Mouse (Mus musculus): Measurements from ENCODE around the gene S1pr5. TPM values are rescaled to one million over a fixed set of nuclear protein-coding genes. Genes with fewer than 3 reads are reported as not detected.
"Not testable (repeated sequence)": the region's sequence is repeated elsewhere in the genome, so short reads cannot be mapped to it uniquely, and the experiment has no call there.

The S1pr5 gene
- polyA plus RNA-seq (2015; fragmentation: Nextera tagmentation; extraction: Ambion mirVana) = 4.5 and 5.0 TPM in 2 replicates

DNA sequence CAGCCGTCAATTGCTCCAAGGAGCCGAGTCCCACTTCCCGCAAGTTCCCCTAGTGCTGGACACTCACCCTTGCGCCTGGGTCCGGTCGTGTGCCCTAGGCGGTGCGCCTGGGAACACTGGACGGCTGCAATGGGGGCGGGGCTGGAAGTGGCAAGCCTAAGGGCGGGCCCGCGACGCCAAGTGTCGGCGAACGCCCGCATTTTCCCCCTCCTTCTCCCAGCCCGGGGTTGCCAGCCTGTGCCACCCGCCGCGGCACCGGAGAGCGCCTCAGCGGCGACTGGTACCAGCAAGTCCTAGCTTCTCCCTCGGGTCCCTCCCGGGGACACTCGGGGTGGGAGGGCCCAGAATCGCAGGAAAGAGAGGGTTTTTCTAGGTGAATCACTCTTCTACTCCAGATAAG is at the start of gene S1pr5:
Gene S1pr5, minus strand, starts transcription at position 118 of the 400 bp plus-strand sequence.
- WGBS = 2% methylated on average over 30 of the region's 30 CpGs
- peak within 1 kb of the TSS; percentile 50 for H3K4me2 ChIP-seq (replicated peaks)
- H3K36me3 ChIP-seq = no peaks in the 10 kb centered on the region
- no peak within 1 kb of the TSS for H3K27ac ChIP-seq (replicated peaks)
- no peaks in the 10 kb centered on the region for H3K9me3 ChIP-seq (replicated peaks)
- H3K9ac ChIP-seq = no peak within 1 kb of the TSS
- peaks cover 72% of the 10 kb centered on the region for H3K27me3 ChIP-seq
- no peak for ATAC-seq (ENCODE audit: insufficient number of reproducible peaks, low FRiP score, low TSS enrichment, low read depth)
- peak within 1 kb of the TSS; percentile 29 for H3K4me3 ChIP-seq (replicated peaks)
- H3K4me1 ChIP-seq = peaks cover 35% of the 10 kb centered on the region

DNA sequence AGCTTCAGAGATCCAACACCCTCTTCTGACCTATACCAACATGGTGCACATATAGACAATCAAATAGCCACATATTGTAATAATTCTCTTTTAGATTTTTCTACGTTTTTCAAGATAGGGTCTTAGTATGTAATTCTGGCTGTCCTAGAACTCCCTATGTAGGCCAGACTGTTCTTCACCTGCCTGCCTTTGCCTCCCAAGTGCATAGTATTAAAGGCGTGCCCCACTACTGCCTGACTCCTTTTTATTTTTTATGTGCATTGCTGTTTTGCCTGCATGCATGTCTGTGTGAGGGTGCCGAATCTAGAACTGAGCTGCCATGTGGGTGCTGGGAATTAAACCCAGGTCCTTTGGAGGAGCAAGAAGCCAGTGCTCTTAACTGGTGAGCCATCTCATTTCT is 44.0 kb upstream of the S1pr5 start:
- Histone ChIP-seq H3K27ac (replicated peaks) (no peak overlapping the region), H3K4me2 (replicated peaks) (peak overlapping the region; percentile 76; the same call in 1 of the 2 replicates), H3K36me3 (peaks cover 2% of the 10 kb centered on the region; the same call in 1 of the 2 replicates), H3K4me1 (peaks cover 23% of the 10 kb centered on the region), H3K9me3 (replicated peaks) (no peaks in the 10 kb centered on the region), H3K9ac (no peak overlapping the region), H3K4me3 (replicated peaks) (no peak overlapping the region), H3K27me3 (no peaks in the 10 kb centered on the region)
- no peak for ATAC-seq (ENCODE audit: insufficient number of reproducible peaks, low FRiP score, low TSS enrichment, low read depth)
- 82% methylated on average over 3 of the region's 3 CpGs for WGBS

DNA sequence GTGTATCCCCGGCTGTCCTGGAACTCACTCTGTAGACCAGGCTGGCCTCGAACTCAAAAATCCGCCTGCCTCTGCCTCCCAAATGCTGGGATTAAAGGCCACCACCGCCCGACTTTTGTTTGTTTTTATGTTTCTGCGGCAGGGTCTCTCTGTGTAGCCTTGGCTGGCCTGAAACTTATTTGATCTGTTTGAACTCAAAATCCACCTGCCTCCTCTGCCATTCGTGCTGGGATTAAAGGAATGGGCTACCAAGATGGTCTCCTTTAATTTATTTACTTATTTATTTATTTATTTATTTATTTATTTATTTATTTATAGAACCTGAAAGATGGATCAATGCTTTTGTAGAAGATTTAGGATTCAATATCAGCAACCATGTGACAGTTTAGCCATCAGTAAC is 43.6 kb upstream of the S1pr5 start:
- H3K9me3 ChIP-seq (replicated peaks); H3K27me3 ChIP-seq; ATAC-seq (ENCODE audit: insufficient number of reproducible peaks, low FRiP score, low TSS enrichment, low read depth); H3K9ac ChIP-seq; H3K36me3 ChIP-seq: not testable (repeated sequence)
- WGBS = 11% methylated on average over 7 of the region's 7 CpGs
- peak overlapping the region; percentile 84 for H3K27ac ChIP-seq (replicated peaks)
- peak overlapping the region; percentile 76 for H3K4me2 ChIP-seq (replicated peaks)
- peaks cover 27% of the 10 kb centered on the region for H3K4me1 ChIP-seq
- H3K4me3 ChIP-seq (replicated peaks) = peak overlapping the region; percentile 80

DNA sequence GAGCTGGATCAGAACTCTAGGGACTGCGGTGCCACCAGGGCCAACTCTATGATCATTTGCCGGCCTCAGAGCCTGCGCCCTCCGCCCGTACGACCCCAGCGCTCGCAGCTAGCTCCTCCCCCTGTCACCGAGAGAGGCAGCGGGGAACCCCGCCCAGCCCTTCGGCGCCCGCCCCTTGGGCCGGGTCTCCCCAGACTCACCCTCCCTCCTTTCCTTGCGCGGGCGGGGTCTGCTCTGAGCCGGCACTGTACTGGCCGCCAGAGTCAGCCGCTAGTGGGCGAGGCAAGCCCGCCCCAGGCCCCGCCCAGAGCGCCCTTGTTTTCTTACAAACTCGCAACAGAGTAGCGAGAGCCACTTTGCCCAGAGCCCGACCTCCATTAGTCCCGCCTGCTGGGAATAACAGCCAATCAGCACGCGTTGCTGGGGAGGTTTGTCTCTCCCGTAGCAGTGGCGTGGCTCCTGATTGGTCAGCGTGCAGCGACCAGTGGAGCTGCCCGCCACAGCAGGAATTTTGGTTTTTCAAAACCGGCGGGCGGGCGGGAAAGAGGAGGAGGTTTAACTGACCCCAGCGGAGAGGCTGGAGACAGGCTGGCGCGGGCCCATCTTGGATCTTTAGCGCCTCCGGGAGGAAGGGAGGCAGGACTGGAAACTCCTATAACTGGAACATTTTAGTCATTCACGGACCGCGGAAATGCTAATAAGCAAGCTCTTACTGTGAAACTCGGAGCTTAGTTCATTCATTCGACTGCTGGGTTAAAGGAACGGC is 43.0 kb upstream of the S1pr5 start, which contains the start of gene Cdkn2d:
Gene Cdkn2d, minus strand, starts transcription at position 386 of the 766 bp plus-strand sequence.
- H3K4me2 ChIP-seq (replicated peaks) = peak within 1 kb of the TSS; percentile 76
- H3K36me3 ChIP-seq = peaks cover 2% of the 10 kb centered on the region; the same call in 1 of the 2 replicates
- peak within 1 kb of the TSS; percentile 80 for H3K4me3 ChIP-seq (replicated peaks)
- H3K9ac ChIP-seq = peak within 1 kb of the TSS; percentile 66
- no peaks in the 10 kb centered on the region for H3K9me3 ChIP-seq (replicated peaks)
- ATAC-seq (ENCODE audit: insufficient number of reproducible peaks, low FRiP score, low TSS enrichment, low read depth) = peak; percentile 97
- H3K27ac ChIP-seq (replicated peaks) = peak within 1 kb of the TSS; percentile 84
- under 1% methylated on average over 50 of the region's 51 CpGs for WGBS
- H3K27me3 ChIP-seq = no peaks in the 10 kb centered on the region
- H3K4me1 ChIP-seq = peaks cover 33% of the 10 kb centered on the region

DNA sequence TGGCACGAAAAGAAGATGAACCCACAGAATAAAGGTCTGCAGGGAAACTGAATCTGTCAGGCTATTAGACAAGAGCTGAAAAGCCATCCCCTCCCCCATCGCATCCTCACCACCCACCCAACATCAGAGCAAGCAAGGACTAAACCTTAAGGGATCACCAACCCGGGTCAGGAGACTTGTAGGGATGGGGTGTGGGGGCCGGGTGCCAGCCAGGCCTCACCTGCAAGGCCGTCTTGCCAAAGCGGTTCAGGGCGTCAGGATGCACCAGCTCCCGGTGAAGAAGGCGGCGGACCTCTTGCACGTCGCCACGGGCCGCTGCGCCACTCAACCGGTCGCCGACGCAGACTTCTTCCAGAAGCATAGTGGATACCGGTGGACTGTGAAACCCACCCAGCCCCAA is 42.3 kb upstream of the S1pr5 start:
- no peak for ATAC-seq (ENCODE audit: insufficient number of reproducible peaks, low FRiP score, low TSS enrichment, low read depth)
- WGBS = under 1% methylated on average over 20 of the region's 20 CpGs
- H3K36me3 ChIP-seq = peaks cover 4% of the 10 kb centered on the region
- peak overlapping the region; percentile 80 for H3K4me3 ChIP-seq (replicated peaks)
- no peaks in the 10 kb centered on the region for H3K9me3 ChIP-seq (replicated peaks)
- H3K27ac ChIP-seq (replicated peaks) = peak overlapping the region; percentile 84
- peak overlapping the region; percentile 66 for H3K9ac ChIP-seq
- H3K4me1 ChIP-seq = peaks cover 34% of the 10 kb centered on the region
- H3K27me3 ChIP-seq = no peaks in the 10 kb centered on the region
- H3K4me2 ChIP-seq (replicated peaks) = peak overlapping the region; percentile 76

DNA sequence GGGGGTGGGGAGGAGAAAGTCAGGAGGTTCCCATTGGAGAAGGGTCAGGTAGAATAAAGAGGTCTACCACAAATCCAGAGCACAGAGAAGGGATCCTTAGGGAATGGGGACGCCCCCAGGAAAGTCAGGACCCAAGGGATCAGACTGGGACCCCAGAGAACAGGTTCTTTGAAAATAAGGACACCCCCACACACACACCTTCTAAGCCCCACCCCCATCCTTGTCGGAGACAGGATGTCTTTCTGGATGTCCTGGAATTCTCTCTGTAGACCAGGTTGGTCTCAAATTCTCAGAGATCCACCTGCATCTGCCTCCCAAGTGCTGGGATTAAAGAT is 41.1 kb upstream of the S1pr5 start:
- no peak overlapping the region for H3K9ac ChIP-seq
- H3K4me2 ChIP-seq (replicated peaks) = peak overlapping the region; percentile 76
- H3K27ac ChIP-seq (replicated peaks) = peak overlapping the region; percentile 94; the same call in 1 of the 2 replicates
- no peak for ATAC-seq (ENCODE audit: insufficient number of reproducible peaks, low FRiP score, low TSS enrichment, low read depth)
- peaks cover 37% of the 10 kb centered on the region for H3K4me1 ChIP-seq
- no peaks in the 10 kb centered on the region for H3K9me3 ChIP-seq (replicated peaks)
- WGBS = 84% methylated on average over 2 of the region's 2 CpGs
- H3K27me3 ChIP-seq = no peaks in the 10 kb centered on the region
- peak overlapping the region; percentile 80 for H3K4me3 ChIP-seq (replicated peaks)
- peaks cover 16% of the 10 kb centered on the region for H3K36me3 ChIP-seq

DNA sequence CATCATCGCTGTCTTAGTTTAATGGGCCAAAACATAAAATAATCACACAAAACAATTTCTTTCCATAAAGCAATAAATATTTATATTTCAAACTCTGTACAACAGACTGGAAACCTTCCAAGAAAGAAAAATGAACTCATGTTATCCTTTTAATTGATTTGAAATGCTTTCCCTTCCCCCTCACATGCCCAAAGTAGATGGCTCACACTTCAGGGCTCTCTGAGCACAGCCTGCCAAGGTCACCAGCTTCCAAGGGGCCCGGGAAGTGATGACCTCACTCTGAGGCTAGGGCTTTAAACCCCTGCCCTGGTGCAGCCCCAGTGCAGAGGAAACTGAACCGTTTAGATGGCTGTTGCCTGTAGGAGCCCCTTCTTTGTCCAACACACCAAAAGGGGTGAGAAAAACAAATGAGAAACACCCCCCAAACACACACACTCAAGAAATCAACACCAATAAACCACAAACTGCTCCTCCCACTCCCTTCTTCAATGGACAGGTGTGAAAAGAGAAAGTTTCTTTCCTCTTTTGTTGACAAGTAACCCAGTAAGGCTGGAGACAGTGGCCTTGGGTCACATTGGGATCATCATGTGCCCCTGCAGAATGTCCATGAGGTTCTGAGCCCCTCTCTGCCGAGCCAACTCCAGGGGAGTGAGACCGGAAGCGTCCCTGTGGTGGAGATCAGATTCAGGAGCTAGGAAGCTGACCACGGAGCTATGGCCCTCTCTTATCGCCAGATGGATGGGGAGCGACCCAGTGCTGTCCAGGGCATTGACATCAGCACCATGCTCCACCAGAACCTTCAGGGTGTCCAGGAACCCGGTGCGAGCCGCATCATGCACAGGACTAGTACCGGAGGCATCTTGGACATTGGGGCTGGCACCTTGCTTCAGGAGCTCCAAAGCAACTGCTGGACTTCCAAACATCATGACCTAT is 40.4 kb upstream of the S1pr5 start:
- Histone ChIP-seq H3K9me3 (replicated peaks) (no peaks in the 10 kb centered on the region), H3K27ac (replicated peaks) (peak overlapping the region; percentile 94), H3K4me3 (replicated peaks) (peak overlapping the region; percentile 80), H3K4me1 (peaks cover 37% of the 10 kb centered on the region), H3K36me3 (peaks cover 23% of the 10 kb centered on the region), H3K4me2 (replicated peaks) (peak overlapping the region; percentile 76), H3K27me3 (no peaks in the 10 kb centered on the region), H3K9ac (0 out of 2 replicates have a peak overlapping the region, but pooled peaks have one; percentile 23)
- 74% methylated on average over 13 of the region's 13 CpGs for WGBS
- no peak for ATAC-seq (ENCODE audit: insufficient number of reproducible peaks, low FRiP score, low TSS enrichment, low read depth)

DNA sequence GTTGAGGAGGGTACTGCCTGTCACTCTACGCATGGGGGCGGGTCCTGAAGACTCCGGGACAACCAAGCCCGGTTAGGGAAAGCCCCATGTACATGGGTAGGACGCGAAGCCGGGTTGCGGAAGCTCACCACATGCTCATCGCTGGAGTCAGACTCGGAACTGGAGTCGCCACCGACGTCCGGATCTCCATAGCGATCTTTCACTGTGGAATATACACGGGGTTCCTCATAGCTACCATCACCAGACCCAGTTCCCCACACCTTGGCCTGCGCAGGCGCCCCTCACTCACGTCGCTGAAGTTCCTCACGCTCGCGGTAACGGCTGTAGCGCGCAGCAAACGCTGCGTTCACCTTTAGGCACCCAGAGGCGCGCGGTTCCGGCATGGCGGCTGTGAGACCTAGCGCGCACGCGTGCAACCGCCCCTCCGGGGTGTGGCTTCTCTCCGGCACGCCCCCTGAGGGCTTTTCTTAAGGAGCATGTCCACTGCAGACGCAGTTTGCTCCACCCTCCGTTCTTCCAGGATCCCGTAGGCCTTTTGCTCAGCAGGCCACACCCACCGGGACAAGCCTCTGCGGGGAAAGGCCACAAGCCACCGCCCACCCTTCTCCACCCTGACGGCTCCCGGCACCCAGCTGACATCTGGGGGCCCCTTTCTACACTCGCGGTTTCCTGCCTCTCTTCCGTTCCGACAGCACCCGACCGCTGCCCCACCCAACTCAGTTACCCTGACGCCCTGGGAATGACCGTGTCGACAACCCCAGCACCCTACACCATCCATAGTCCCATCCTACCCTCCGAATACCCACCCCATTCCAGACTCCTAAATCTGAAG is 39.5 kb upstream of the S1pr5 start, which contains the start of gene Kri1:
Gene Kri1, minus strand, starts transcription at position 399 of the 832 bp plus-strand sequence.
- peaks cover 27% of the 10 kb centered on the region for H3K36me3 ChIP-seq
- peak within 1 kb of the TSS; percentile 76 for H3K4me2 ChIP-seq (replicated peaks)
- H3K4me1 ChIP-seq = peaks cover 37% of the 10 kb centered on the region
- peak within 1 kb of the TSS; percentile 94 for H3K27ac ChIP-seq (replicated peaks)
- ATAC-seq (ENCODE audit: insufficient number of reproducible peaks, low FRiP score, low TSS enrichment, low read depth) = peak; percentile 80
- no peaks in the 10 kb centered on the region for H3K9me3 ChIP-seq (replicated peaks)
- under 1% methylated on average over 59 of the region's 59 CpGs for WGBS
- peak within 1 kb of the TSS; percentile 80 for H3K4me3 ChIP-seq (replicated peaks)
- peak within 1 kb of the TSS; percentile 84 for H3K9ac ChIP-seq
- no peaks in the 10 kb centered on the region for H3K27me3 ChIP-seq

DNA sequence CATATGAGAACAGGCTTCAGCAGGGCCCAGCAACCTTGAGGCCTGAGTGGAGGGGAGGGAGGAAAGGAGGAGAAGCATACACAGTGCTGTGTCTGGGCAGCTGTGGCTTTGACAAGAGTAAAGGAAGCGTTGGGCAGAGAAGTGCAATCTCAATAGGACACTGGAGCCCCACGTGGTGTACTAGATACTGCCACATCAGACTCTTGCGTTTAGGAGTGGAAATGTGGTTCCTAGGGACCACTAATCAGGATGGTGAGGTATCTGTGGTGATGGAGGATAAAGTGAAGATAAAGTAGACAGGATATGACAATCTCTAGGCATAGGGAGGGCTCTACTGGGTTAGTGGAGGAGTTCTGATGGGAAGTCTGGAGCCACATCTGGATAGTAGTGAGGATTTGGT is 38.5 kb upstream of the S1pr5 start:
- Histone ChIP-seq H3K4me3 (replicated peaks) (peak overlapping the region; percentile 80), H3K4me1 (peaks cover 37% of the 10 kb centered on the region), H3K9me3 (replicated peaks) (no peaks in the 10 kb centered on the region), H3K9ac (no peak overlapping the region), H3K36me3 (peaks cover 37% of the 10 kb centered on the region), H3K27me3 (no peaks in the 10 kb centered on the region), H3K4me2 (replicated peaks) (peak overlapping the region; percentile 76), H3K27ac (replicated peaks) (no peak overlapping the region; the same call in 1 of the 2 replicates)
- WGBS = 60% methylated on average over 3 of the region's 3 CpGs
- ATAC-seq (ENCODE audit: insufficient number of reproducible peaks, low FRiP score, low TSS enrichment, low read depth) = no peak

DNA sequence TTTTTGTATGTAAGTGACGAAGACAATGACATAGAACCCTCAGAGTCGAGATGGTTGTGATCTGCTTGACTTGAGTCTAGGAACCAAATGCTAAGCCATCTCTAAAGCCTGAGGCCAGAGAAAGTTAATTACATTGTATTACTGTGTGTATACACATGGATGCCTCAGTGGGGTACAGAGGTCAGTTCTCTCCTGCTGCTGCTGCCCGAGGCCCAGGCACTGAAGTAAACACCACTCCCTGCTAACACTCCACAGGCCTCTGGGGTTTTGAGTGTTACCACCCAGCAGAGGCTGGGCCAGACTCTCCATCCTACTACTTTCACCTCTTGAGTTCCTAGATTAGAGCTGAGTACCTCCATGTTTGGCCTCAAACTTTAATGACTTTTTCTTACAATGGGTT is 35.8 kb upstream of the S1pr5 start:
- Histone ChIP-seq H3K27ac (replicated peaks) (no peak overlapping the region), H3K9ac (no peak overlapping the region), H3K9me3 (replicated peaks) (no peaks in the 10 kb centered on the region), H3K36me3 (peaks cover 63% of the 10 kb centered on the region), H3K27me3 (no peaks in the 10 kb centered on the region), H3K4me1 (peaks cover 22% of the 10 kb centered on the region), H3K4me3 (replicated peaks) (no peak overlapping the region), H3K4me2 (replicated peaks) (no peak overlapping the region)
- no peak for ATAC-seq (ENCODE audit: insufficient number of reproducible peaks, low FRiP score, low TSS enrichment, low read depth)
- 83% methylated on average over 3 of the region's 3 CpGs for WGBS
